Mouse (Mus musculus) layer of hippocampus, postnatal 10 days (tissue): Measurements from ENCODE around the gene Ezh2. TPM values are rescaled to one million over a fixed set of nuclear protein-coding genes. Genes with fewer than 3 reads are reported as not detected.

Source experiments
- DNase-seq, 2 experiments: peaks; one replicate each; pipeline ENCODE4 v3.0.0; 2021; ENCODE audit warnings: low spot score in 2 of 2
- total RNA-seq, 2 experiments: library from RNA; stranded (reverse); gene quantifications; 2 replicates each; pipeline ENCODE4 v1.2.3; 2021

Gene Ezh2
- total RNA-seq, 2 experiments from 2014 or later: 33.5 to 35.7 TPM

DNA sequence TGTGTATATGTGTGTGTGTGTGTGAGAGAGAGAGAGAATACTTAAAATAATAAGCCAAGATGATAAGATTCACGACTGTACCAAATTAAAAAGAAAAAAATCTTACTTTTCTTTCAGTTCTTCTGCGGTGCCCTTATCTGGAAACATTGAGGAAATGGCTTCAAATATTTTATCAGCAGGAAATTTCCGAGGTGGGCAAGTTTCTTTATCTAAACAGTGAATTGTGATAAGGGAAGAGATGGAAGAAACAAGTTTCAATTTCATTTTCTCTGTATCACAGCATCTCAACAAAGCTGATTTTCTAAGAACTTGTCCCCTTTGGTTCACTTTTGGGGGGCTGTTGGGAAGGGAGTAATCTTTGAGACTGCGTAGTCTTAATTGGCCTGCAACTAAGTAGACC is 42.9 kb downstream of the Ezh2 start:
- no peak for DNase-seq

GRCm38 (mm10) chr6:47535333-47535732 is 59.8 kb downstream of the Ezh2 start:
- no peak for DNase-seq

- DNase-seq: no peak
Observed at GRCm38 (mm10) chr6:47532547-47532946, 62.6 kb downstream of the Ezh2 start.

DNA sequence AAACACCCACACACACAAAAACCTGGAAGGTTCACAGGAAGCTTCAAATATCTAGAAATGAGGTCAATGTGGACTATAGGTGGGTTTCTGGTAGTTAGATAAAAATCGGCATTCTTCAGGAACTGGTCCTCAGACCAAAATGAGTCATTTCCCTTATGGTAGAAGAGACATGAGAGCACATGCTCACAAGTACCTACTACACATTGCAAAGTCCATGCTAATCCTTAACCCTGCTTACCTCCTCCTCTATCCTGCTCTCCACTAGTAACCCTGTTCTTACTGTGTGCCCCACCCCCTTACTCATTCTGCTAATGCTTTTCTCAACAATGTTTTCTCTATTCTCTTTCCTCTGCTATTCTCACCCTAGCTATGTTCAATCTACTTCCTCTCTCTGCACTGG is 67.5 kb downstream of the Ezh2 start:
- DNase-seq: no peak

- DNase-seq: no peak
Observed at GRCm38 (mm10) chr6:47527129-47527528, 68.0 kb downstream of the Ezh2 start.

GRCm38 (mm10) chr6:47526446-47526845 is 68.7 kb downstream of the Ezh2 start:
- no peak for DNase-seq

- DNase-seq: no peak
Observed at GRCm38 (mm10) chr6:47525041-47525440, 70.1 kb downstream of the Ezh2 start.

DNA sequence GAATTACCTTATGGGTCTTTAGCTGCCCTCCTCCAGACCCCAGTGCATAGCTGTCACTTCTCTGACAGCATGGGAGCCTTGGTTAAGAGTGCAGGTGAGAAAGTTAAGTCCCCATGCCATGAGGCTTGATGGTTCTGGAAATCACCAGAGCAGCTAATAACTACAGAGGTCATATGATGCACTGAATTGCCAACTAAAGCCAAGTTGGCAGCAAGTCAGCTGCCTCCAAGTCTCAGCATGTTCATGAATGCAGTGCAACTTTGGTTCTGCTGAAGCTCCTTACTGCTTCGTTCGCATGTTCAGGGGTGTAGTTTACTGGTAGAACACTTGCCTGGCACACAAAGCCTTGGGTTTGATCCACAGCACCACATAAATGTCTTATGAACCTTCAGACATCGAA is 72.7 kb downstream of the Ezh2 start:
- no peak for DNase-seq

- no peak for DNase-seq
Observed at GRCm38 (mm10) chr6:47520030-47520429, 75.1 kb downstream of the Ezh2 start.

DNA sequence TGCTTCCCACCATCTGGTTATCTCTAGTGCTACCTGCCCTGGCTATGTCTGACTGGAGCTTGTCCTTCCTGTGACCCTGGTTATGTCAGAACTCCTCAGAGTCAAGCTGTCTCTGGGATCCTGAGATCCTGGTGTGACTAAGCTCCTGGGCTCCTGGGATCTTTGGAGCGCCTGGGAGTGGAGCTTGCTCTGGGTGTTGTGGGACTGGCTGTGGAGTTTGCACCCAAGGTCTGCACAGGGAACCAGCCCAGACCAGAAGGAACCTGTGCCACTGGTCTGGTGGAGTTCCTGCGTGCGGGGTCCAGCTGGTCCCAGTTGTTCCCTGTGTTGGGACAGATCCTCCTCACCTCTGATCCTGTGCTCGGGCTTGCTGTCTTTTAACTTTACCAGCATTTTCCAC is 100.6 kb downstream of the Ezh2 start:
- no peak for DNase-seq

- no peak for DNase-seq
Observed at GRCm38 (mm10) chr6:47482027-47482426, 113.1 kb downstream of the Ezh2 start.

Other genes with a start within 250 kb of the Ezh2 start
- 100 to 1,000 TPM; 115 to 124 TPM for gene Cul1, start 141.9 kb downstream of the Ezh2 start, total RNA-seq
- gene Pdia4, start 218.1 kb upstream of the Ezh2 start, total RNA-seq: 10 to 100 TPM; 44.8 to 47.8 TPM
- gene Zfp786, start 235.5 kb upstream of the Ezh2 start, total RNA-seq: 1 to 10 TPM; 7.0 to 7.2 TPM
- gene Zfp398, start 240.3 kb upstream of the Ezh2 start, total RNA-seq: 10 to 100 TPM; 20.2 to 21.3 TPM